11 mouse cellular contexts compared by ENCODE assay signal in the genomic region with DNA sequence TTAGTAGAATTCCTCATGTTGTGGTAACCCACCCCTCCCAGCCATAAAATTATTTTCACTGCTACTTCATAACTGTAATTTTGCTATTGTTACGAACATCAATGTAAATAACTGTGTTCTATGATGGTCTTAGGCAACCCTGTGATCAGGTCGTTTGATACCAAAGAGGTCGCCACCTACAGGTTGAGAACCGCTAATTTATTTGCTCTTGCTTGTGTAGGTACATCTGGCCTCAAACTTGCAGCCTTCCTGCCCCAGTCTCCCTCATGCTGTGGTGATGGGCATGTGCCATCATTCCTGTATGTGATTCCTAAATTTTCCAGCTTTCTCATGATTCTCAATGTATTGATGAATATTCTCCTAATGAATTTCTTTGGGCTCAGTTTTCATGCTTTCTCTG.
DNase-seq lines count a peak whose midpoint lies in the region; ATAC-seq and TF ChIP-seq lines count a peak whose summit lies in the region.
"Had no signal": no experiment of that assay in that cellular context is flagged by ENCODE, and none has a peak within 500 bp of the region (broad histone marks: within the 10 kb centered on the region; RNA-seq: fewer than 3 reads in every experiment).

No protein-coding gene starts in this region.

- no peak overlapping the region for H3K9ac ChIP-seq in kidney, embryonic 15.5 days
- H3K9ac ChIP-seq in midbrain, embryonic 11.5 days (ENCODE audit: low read length): no peak overlapping the region
- no peak overlapping the region for H3K9ac ChIP-seq in midbrain, embryonic 14.5 days (replicated peaks; ENCODE audit: low read length)
- H3K9ac ChIP-seq in limb, embryonic 13.5 days: no peak overlapping the region

- WGBS in kidney, embryonic 15.5 days: 45% methylated on average over 4 of the region's 4 CpGs
- WGBS in kidney, adult 2 months: 50% methylated on average over 4 of the region's 4 CpGs
- 45% methylated on average over 4 of the region's 4 CpGs for WGBS in midbrain, embryonic 11.5 days
- WGBS in midbrain, embryonic 14.5 days: 47% methylated on average over 4 of the region's 4 CpGs
- 31% methylated on average over 4 of the region's 4 CpGs for WGBS in limb, embryonic 13.5 days

- ATAC-seq in kidney, embryonic 15.5 days (replicated peaks; ENCODE audit: low FRiP score): peak; percentile 36; the same call in 1 of the 2 replicates
- ATAC-seq in midbrain, embryonic 11.5 days (ENCODE audit: low FRiP score): peak; percentile 59; the same call in 1 of the 2 replicates
- ATAC-seq in midbrain, embryonic 14.5 days (ENCODE audit: low FRiP score, low TSS enrichment): no peak
- ATAC-seq in limb, embryonic 13.5 days (ENCODE audit: low FRiP score, low read depth): peak; percentile 51

- DNase-seq in kidney, adult 2 months: no peak
- DNase-seq in midbrain, embryonic 11.5 days (ENCODE audit: low spot score, missing footprints): no peak
- no peak for DNase-seq in midbrain, embryonic 14.5 days
- DNase-seq in R1 (ENCODE audit: low read depth, low spot score): peak; percentile 38
- no peak for DNase-seq in urinary bladder, adult 2 months (ENCODE audit: low spot score)
- DNase-seq: cerebellum, adult 9-11 months; gastrocnemius, postnatal 10 days; right cerebral cortex, postnatal 4 days had no signal

- no peak overlapping the region for H3K4me3 ChIP-seq in kidney, embryonic 15.5 days (replicated peaks)
- H3K4me3 ChIP-seq in kidney, adult 2 months (ENCODE audit: insufficient read depth, low read depth, low read length): no peak overlapping the region
- H3K4me3 ChIP-seq in midbrain, embryonic 11.5 days (ENCODE audit: low read depth, low read length): no peak overlapping the region
- H3K4me3 ChIP-seq in midbrain, embryonic 14.5 days (replicated peaks; ENCODE audit: low read depth, low read length): no peak overlapping the region
- H3K4me3 ChIP-seq in limb, embryonic 13.5 days: no peak overlapping the region

- H3K4me2 ChIP-seq in kidney, embryonic 15.5 days: no peak overlapping the region
- no peak overlapping the region for H3K4me2 ChIP-seq in midbrain, embryonic 11.5 days
- no peak overlapping the region for H3K4me2 ChIP-seq in midbrain, embryonic 14.5 days (ENCODE audit: low read length)
- no peak overlapping the region for H3K4me2 ChIP-seq in limb, embryonic 13.5 days (replicated peaks)

- no peak for TF ChIP-seq CTCF in kidney, adult 2 months (conservative IDR thresholded peaks at IDR 0.05; ENCODE audit: insufficient read depth, insufficient read length, low read depth, low read length)

- H3K36me3 ChIP-seq in kidney, embryonic 15.5 days: no peaks in the 10 kb centered on the region
- H3K36me3 ChIP-seq in kidney, adult 2 months (ENCODE audit: control insufficient read depth, insufficient read depth, low read length): no peaks in the 10 kb centered on the region
- H3K36me3 ChIP-seq in midbrain, embryonic 11.5 days (ENCODE audit: control insufficient read depth, insufficient read depth, low read length): no peaks in the 10 kb centered on the region
- H3K36me3 ChIP-seq in midbrain, embryonic 14.5 days (ENCODE audit: control insufficient read depth, insufficient read depth, low read length): no peaks in the 10 kb centered on the region
- H3K36me3 ChIP-seq in limb, embryonic 13.5 days: no peaks in the 10 kb centered on the region

- H3K27ac ChIP-seq in kidney, embryonic 15.5 days: no peak overlapping the region
- no peak overlapping the region for H3K27ac ChIP-seq in kidney, adult 2 months (ENCODE audit: insufficient read depth, low read depth, low read length)
- H3K27ac ChIP-seq in midbrain, embryonic 11.5 days (ENCODE audit: low read depth, low read length): no peak overlapping the region
- H3K27ac ChIP-seq in midbrain, embryonic 14.5 days (replicated peaks; ENCODE audit: low read depth, low read length): no peak overlapping the region
- H3K27ac ChIP-seq in limb, embryonic 13.5 days: no peak overlapping the region
- H3K27ac ChIP-seq: macrophage had no signal

- H3K4me1 ChIP-seq in kidney, embryonic 15.5 days: no peaks in the 10 kb centered on the region
- peaks cover 5% of the 10 kb centered on the region; the same call in 1 of the 2 replicates for H3K4me1 ChIP-seq in kidney, adult 2 months (ENCODE audit: control insufficient read depth, insufficient read depth, low read length)
- no peaks in the 10 kb centered on the region for H3K4me1 ChIP-seq in midbrain, embryonic 11.5 days (ENCODE audit: control insufficient read depth, insufficient read depth, low read length)
- peaks cover 11% of the 10 kb centered on the region; the same call in 1 of the 2 replicates for H3K4me1 ChIP-seq in midbrain, embryonic 14.5 days (ENCODE audit: control insufficient read depth, insufficient read depth, low read length)
- H3K4me1 ChIP-seq in limb, embryonic 13.5 days: peaks cover 11% of the 10 kb centered on the region

- H3K27me3 ChIP-seq in kidney, embryonic 15.5 days: no peaks in the 10 kb centered on the region
- no peaks in the 10 kb centered on the region for H3K27me3 ChIP-seq in kidney, adult 2 months (replicated peaks; ENCODE audit: control insufficient read depth, insufficient read depth, low read length)
- H3K27me3 ChIP-seq in midbrain, embryonic 11.5 days (ENCODE audit: control insufficient read depth, insufficient read depth, low read length): no peaks in the 10 kb centered on the region
- H3K27me3 ChIP-seq in midbrain, embryonic 14.5 days (ENCODE audit: control insufficient read depth, insufficient read depth, low read length): no peaks in the 10 kb centered on the region
- H3K27me3 ChIP-seq in limb, embryonic 13.5 days: no peaks in the 10 kb centered on the region

- TF ChIP-seq POLR2A in kidney, adult 2 months (IDR thresholded peaks at IDR 0.05; ENCODE audit: low read depth, low read length): no peak

- no peaks in the 10 kb centered on the region for H3K9me3 ChIP-seq in kidney, embryonic 15.5 days (replicated peaks)
- no peaks in the 10 kb centered on the region for H3K9me3 ChIP-seq in midbrain, embryonic 11.5 days (ENCODE audit: control insufficient read depth, low read length)
- H3K9me3 ChIP-seq in midbrain, embryonic 14.5 days (ENCODE audit: control insufficient read depth, low read length): no peaks in the 10 kb centered on the region
- no peaks in the 10 kb centered on the region for H3K9me3 ChIP-seq in limb, embryonic 13.5 days
